Mouse (Mus musculus): Measurements from ENCODE around the gene Adora1. TPM values are rescaled to one million over a fixed set of nuclear protein-coding genes. Genes with fewer than 3 reads are reported as not detected.

Gene Adora1
- polyA plus RNA-seq, 1 experiment = 9.1 TPM

DNA sequence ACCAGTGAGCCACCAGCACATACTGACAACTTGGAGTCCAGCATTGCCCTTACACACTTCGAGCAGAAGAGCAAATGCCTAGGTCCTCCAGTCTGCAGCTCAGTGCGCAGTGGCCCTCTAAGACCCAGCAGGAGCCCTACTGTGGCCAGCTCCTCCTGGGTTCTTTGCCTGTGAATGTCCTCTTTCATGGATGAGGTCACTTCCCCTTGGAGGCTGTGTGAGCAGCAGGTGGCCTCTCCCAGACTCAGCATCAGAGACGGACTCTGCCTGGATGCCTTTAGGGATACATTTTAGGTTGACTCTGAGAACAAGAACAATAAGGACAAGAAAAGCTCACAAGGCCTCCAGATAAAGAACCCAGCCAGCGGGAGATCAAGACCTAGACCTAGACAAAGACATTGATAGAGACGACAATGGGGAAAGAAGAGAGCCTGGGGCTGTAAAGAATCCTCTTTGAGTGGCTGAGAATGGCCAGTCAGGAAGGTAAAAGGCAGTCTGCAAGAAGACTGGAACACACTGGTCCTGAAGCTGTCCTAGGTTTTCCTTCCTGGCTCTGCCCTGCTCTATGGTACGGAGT lies 25.0 kb downstream of the Adora1 start:
- Histone ChIP-seq H3K4me3 (replicated peaks; ENCODE audit: extremely low read depth, low read depth, low read length) (no peak overlapping the region), H3K4me1 (ENCODE audit: control insufficient read depth, insufficient read depth, low read length) (peaks cover 4% of the 10 kb centered on the region; the same call in 1 of the 2 replicates)
- TF ChIP-seq POLR2A (IDR thresholded peaks at IDR 0.05; ENCODE audit: borderline replicate concordance, extremely low read depth, low read depth, low read length) = no peak
- TF ChIP-seq CTCF (IDR thresholded peaks at IDR 0.05; ENCODE audit: insufficient read depth, low read length) = no peak
- no peak for DNase-seq
- WGBS = 88% methylated on average over 6 of the region's 6 CpGs

GRCm38 (mm10) chr1:134206085-134206484 lies 29.1 kb downstream of the Adora1 start:
- Histone ChIP-seq H3K4me1 (ENCODE audit: control insufficient read depth, insufficient read depth, low read length) (peaks cover 2% of the 10 kb centered on the region; the same call in 1 of the 2 replicates), H3K4me3 (replicated peaks; ENCODE audit: extremely low read depth, low read depth, low read length) (no peak overlapping the region)
- TF ChIP-seq POLR2A (IDR thresholded peaks at IDR 0.05; ENCODE audit: borderline replicate concordance, extremely low read depth, low read depth, low read length) (no peak), CTCF (IDR thresholded peaks at IDR 0.05; ENCODE audit: insufficient read depth, low read length) (no peak)
- no peak for DNase-seq
- WGBS = 40% methylated on average over 5 of the region's 5 CpGs

DNA sequence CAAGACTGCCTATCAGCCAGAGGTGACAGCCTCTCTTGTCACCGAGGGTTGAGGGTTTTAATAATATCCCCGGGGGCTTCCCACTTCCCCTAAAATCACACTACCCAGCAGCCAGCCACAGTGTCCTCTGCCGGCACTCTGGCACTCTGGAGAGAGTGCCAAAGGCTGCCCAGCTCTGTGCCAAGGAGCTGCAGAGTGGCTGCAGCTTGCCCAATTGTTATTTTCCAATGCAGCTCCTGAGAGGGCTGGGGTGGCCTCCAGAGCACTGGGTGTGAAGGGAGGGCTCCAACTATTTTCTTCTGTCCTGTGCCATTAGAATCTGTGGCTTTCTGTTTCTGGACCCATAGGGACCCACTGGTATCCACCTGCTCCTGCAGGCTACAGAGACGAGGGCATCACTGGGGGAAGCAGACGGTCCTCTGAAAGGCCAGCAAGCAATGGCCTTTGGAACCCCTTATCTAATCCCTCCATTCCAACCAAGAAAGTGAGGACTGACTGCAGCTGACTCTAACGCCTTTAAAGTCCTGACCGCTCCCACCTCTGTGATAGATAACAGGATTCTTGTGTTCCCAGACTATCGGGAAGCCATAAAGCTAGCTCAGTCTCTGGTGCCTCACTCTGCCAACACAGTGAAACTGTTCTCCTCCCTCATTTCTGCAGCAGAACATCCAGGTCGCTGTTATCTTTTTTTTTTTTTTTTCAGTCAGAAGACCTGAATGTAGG lies 29.8 kb downstream of the Adora1 start:
- Histone ChIP-seq H3K4me3 (replicated peaks; ENCODE audit: extremely low read depth, low read depth, low read length) (no peak overlapping the region), H3K4me1 (ENCODE audit: control insufficient read depth, insufficient read depth, low read length) (no peaks in the 10 kb centered on the region)
- WGBS = 33% methylated on average over 9 of the region's 9 CpGs
- DNase-seq = no peak
- TF ChIP-seq POLR2A (IDR thresholded peaks at IDR 0.05; ENCODE audit: borderline replicate concordance, extremely low read depth, low read depth, low read length) = no peak
- TF ChIP-seq CTCF (IDR thresholded peaks at IDR 0.05; ENCODE audit: insufficient read depth, low read length) = no peak

DNA sequence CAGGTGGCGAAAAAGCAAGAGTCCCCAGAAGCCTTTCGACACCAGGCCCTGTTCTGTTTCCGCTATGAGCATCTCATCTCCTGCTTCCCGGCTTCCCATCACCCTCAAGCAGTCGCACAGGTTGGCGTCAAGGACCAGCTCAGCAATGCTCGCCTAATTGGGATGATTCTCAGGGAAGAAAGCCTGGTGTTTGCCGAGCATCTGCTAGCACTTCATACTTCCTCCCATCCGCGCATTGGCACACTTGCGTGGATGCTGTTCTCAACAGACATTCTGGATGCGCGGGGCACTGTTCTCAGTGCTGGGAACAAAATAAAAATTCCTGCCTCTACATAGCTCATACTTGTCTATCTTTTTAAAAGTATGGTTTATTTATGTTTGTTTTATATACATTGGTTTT lies 31.0 kb downstream of the Adora1 start:
- Histone ChIP-seq H3K4me3 (replicated peaks; ENCODE audit: extremely low read depth, low read depth, low read length) (no peak overlapping the region), H3K4me1 (ENCODE audit: control insufficient read depth, insufficient read depth, low read length) (no peaks in the 10 kb centered on the region)
- 90% methylated on average over 13 of the region's 13 CpGs for WGBS
- no peak for DNase-seq
- TF ChIP-seq CTCF (IDR thresholded peaks at IDR 0.05; ENCODE audit: insufficient read depth, low read length) (no peak), POLR2A (IDR thresholded peaks at IDR 0.05; ENCODE audit: borderline replicate concordance, extremely low read depth, low read depth, low read length) (no peak)

- WGBS = 60% methylated on average over 3 of the region's 3 CpGs
- peak; percentile 66 for DNase-seq
- no peak for TF ChIP-seq POLR2A (IDR thresholded peaks at IDR 0.05; ENCODE audit: borderline replicate concordance, extremely low read depth, low read depth, low read length)
- TF ChIP-seq CTCF (IDR thresholded peaks at IDR 0.05; ENCODE audit: insufficient read depth, low read length) = peak; percentile 84
These were observed 33.3 kb downstream of the Adora1 start for GRCm38 (mm10) chr1:134201751-134202420.

GRCm38 (mm10) chr1:134200998-134201686 lies 34.1 kb downstream of the Adora1 start:
- Histone ChIP-seq H3K4me3 (replicated peaks; ENCODE audit: extremely low read depth, low read depth, low read length) (no peak overlapping the region), H3K4me1 (ENCODE audit: control insufficient read depth, insufficient read depth, low read length) (peaks cover 1% of the 10 kb centered on the region; the same call in 1 of the 2 replicates)
- TF ChIP-seq CTCF (IDR thresholded peaks at IDR 0.05; ENCODE audit: insufficient read depth, low read length) (no peak), POLR2A (IDR thresholded peaks at IDR 0.05; ENCODE audit: borderline replicate concordance, extremely low read depth, low read depth, low read length) (no peak)
- DNase-seq = no peak
- WGBS = 73% methylated on average over 6 of the region's 6 CpGs

More at GRCm38 (mm10) chr1:134201751-134202420, 33.3 kb downstream of the Adora1 start:
- no peak overlapping the region for H3K4me3 ChIP-seq (replicated peaks; ENCODE audit: extremely low read depth, low read depth, low read length)
- H3K4me1 ChIP-seq (ENCODE audit: control insufficient read depth, insufficient read depth, low read length) = no peaks in the 10 kb centered on the region

DNA sequence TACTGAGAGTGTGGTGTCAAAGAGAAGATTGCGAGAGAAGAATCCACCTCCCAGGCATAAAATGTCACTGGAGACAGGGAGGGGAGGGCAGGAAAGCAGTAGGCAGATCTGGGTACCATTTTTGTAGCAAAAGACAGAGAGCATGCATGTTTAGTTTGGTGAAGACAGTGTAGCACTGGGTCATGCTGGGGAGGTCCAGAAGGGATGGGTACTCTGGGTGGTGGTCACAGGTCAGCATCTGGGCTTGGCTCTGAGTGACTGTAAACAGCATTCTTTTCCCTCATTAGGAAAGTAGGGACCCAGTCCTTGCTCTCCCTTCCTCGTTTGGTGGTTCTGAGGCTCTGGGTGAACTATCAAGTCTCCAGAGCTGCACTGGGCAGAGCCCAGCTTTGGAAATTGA lies 34.8 kb downstream of the Adora1 start:
- no peak for DNase-seq
- no peak for TF ChIP-seq CTCF (IDR thresholded peaks at IDR 0.05; ENCODE audit: insufficient read depth, low read length)
- TF ChIP-seq POLR2A (IDR thresholded peaks at IDR 0.05; ENCODE audit: borderline replicate concordance, extremely low read depth, low read depth, low read length) = no peak
- 48% methylated on average over 2 of the region's 2 CpGs for WGBS
- no peak overlapping the region for H3K4me3 ChIP-seq (replicated peaks; ENCODE audit: extremely low read depth, low read depth, low read length)
- H3K4me1 ChIP-seq (ENCODE audit: control insufficient read depth, insufficient read depth, low read length) = peaks cover 7% of the 10 kb centered on the region; the same call in 1 of the 2 replicates

- 79% methylated on average over 12 of the region's 12 CpGs for WGBS
- no peak for DNase-seq
- H3K4me1 ChIP-seq (ENCODE audit: control insufficient read depth, insufficient read depth, low read length) = peaks cover 7% of the 10 kb centered on the region; the same call in 1 of the 2 replicates
- H3K4me3 ChIP-seq (replicated peaks; ENCODE audit: extremely low read depth, low read depth, low read length) = no peak overlapping the region
- TF ChIP-seq CTCF (IDR thresholded peaks at IDR 0.05; ENCODE audit: insufficient read depth, low read length) = no peak
- no peak for TF ChIP-seq POLR2A (IDR thresholded peaks at IDR 0.05; ENCODE audit: borderline replicate concordance, extremely low read depth, low read depth, low read length)
These were observed 36.8 kb downstream of the Adora1 start for GRCm38 (mm10) chr1:134198197-134198995.
